Mouse (Mus musculus) liver, embryonic 14.5 days (tissue): ENCODE measurements around the gene Sh2d5. TPM values are rescaled to one million over a fixed set of nuclear protein-coding genes. Genes with fewer than 3 reads are reported as not detected.
A peak's percentile ranks its signal among the peaks of the same experiment; 100 is the strongest.

Source experiments
- ATAC-seq: fragments of 200-750 bp; cut with Nextera tagmentation; 2 replicates; pipeline ENCODE4 v1.8.0; 2017; ENCODE audit warnings: moderate number of reproducible peaks, mild to moderate bottlenecking, moderate library complexity; ENCODE audit not compliant: insufficient read depth
- DNase-seq, 3 experiments: peaks; one replicate each; pipeline ENCODE4 v3.0.0-alpha.2; 2012 to 2013; ENCODE audit warnings: low read depth in 3 of 3, low spot score in 3 of 3
- H3K27ac ChIP-seq: fragments of 300-500 bp; sonication (generic); 2 replicates; pipeline ENCODE4 v1.5.1; 2014; ENCODE audit warnings: moderate library complexity, mild to moderate bottlenecking, control low read depth, inconsistent platforms
- H3K27me3 ChIP-seq: fragments of 300-500 bp; sonication (generic); 2 replicates; pipeline ENCODE4 v1.6.1; 2014; ENCODE audit warnings: mild to moderate bottlenecking, low read length, moderate library complexity; ENCODE audit not compliant: control insufficient read depth, insufficient read depth
- H3K36me3 ChIP-seq: fragments of 300-500 bp; sonication (generic); replicated peaks from 2 replicates; pipeline ENCODE4 v1.6.1; 2014; ENCODE audit warnings: low read depth; ENCODE audit not compliant: control insufficient read depth, insufficient read depth
- H3K4me1 ChIP-seq, 2 experiments: fragments of 200-500 bp in 1 of 2; fragments of 300-500 bp in 1 of 2; sonication (generic) in 1 of 2; replicated peaks; 2 replicates each; pipeline ENCODE4 v1.6.1; 2012 to 2014; ENCODE audit warnings: antibody characterized with exemption in 1 of 2, inconsistent platforms in 1 of 2, low read length in 1 of 2; ENCODE audit not compliant: control insufficient read depth in 2 of 2, insufficient read depth in 2 of 2
- H3K4me2 ChIP-seq: fragments of 300-500 bp; sonication (generic); 2 replicates; pipeline ENCODE4 v1.6.1; 2014; ENCODE audit warnings: low read depth, mild to moderate bottlenecking, control low read depth, moderate library complexity
- H3K4me3 ChIP-seq, 2 experiments: fragments of 200-500 bp in 1 of 2; fragments of 300-500 bp in 1 of 2; sonication (generic) in 1 of 2; 2 replicates each; pipeline ENCODE4 v1.5.1; 2012 to 2014; ENCODE audit warnings: low read depth in 2 of 2, low read length in 2 of 2, mild to moderate bottlenecking in 2 of 2, control low read depth in 1 of 2, inconsistent platforms in 1 of 2, moderate library complexity in 1 of 2; ENCODE audit not compliant: insufficient read depth in 1 of 2
- H3K9ac ChIP-seq: fragments of 300-500 bp; sonication (generic); replicated peaks from 2 replicates; pipeline ENCODE4 v1.6.1; 2014; ENCODE audit warnings: mild to moderate bottlenecking, control low read depth, moderate library complexity
- H3K9me3 ChIP-seq: fragments of 300-500 bp; sonication (generic); 2 replicates; pipeline ENCODE4 v1.6.1; 2016; ENCODE audit warnings: low read length, mixed read lengths; ENCODE audit not compliant: control insufficient read depth
- CTCF ChIP-seq: IDR thresholded peaks from 2 replicates; pipeline ENCODE4 v1.5.1; 2016; ENCODE audit warnings: antibody characterized with exemption, low read depth, control low read depth
- EP300 ChIP-seq: IDR thresholded peaks from 2 replicates; pipeline ENCODE4 v1.6.1; 2016; ENCODE audit warnings: antibody characterized with exemption, low read depth
- whole genome bisulfite sequencing: fragments of 180-500 bp; shearing (Covaris S2); extraction: QIAGEN DNeasy Blood & Tissue Kit; methylation state at CpG from one replicate; pipeline ENCODE4 v1.1.7; 2014; ENCODE audit not compliant: insufficient replicate concordance; 5-methylcytosine and 5-hydroxymethylcytosine counted together
- polyA plus RNA-seq, 2 experiments: library from polyadenylated mRNA; depleted of rRNA in 1 of 2; stranded (reverse) in 1 of 2; unstranded in 1 of 2; fragments of >200 nt; fragmentation: Nextera tagmentation in 1 of 2; extraction: Ambion mirVana in 1 of 2; gene quantifications; 2 replicates each; pipeline versions ENCODE4 v1.2.1 to v1.2.3; 2012 to 2014

Gene Sh2d5
- polyA plus RNA-seq, 2 experiments, result 0.47 to 1.2 TPM

- H3K4me1 ChIP-seq, result peaks cover 4 to 17% of the 10 kb centered on the region in 2 experiments
- WGBS, result 7% methylated on average over 18 of the region's 18 CpGs
- peaks cover 12% of the 10 kb centered on the region for H3K36me3 ChIP-seq
- H3K9ac ChIP-seq, result peak overlapping the region; percentile 59
- H3K4me2 ChIP-seq, result peak overlapping the region; percentile 79
- H3K9me3 ChIP-seq, result no peaks in the 10 kb centered on the region
- H3K27me3 ChIP-seq, result no peaks in the 10 kb centered on the region
- peak overlapping the region; percentile 70 for H3K27ac ChIP-seq
- ATAC-seq (no peak), DNase-seq (no peak)
- H3K4me3 ChIP-seq, result peak overlapping the region; percentile 92 to 93
- TF ChIP-seq CTCF (no peak), EP300 (no peak)
These were observed 53.5 kb downstream of the Sh2d5 start for GRCm38 (mm10) chr4:138303742-138304141.

GRCm38 (mm10) chr4:138304340-138305104 is 54.3 kb downstream of the Sh2d5 start, which contains the start of gene Ddost:
Gene Ddost (plus strand): TSS chr4:138304730.
- Histone ChIP-seq H3K4me3 (peak within 1 kb of the TSS; percentile 92 to 93), H3K4me2 (peak within 1 kb of the TSS; percentile 82), H3K36me3 (peaks cover 13% of the 10 kb centered on the region), H3K4me1 (peaks cover 4 to 17% of the 10 kb centered on the region in 2 experiments), H3K9ac (peak within 1 kb of the TSS; percentile 90), H3K27ac (peak within 1 kb of the TSS; percentile 70), H3K27me3 (no peaks in the 10 kb centered on the region), H3K9me3 (no peaks in the 10 kb centered on the region)
- ATAC-seq (peak; percentile 98), DNase-seq (peak; percentile 99)
- TF ChIP-seq EP300, result 0 out of 2 replicates have a peak, but pooled peaks have one; percentile 3
- no peak for TF ChIP-seq CTCF
- WGBS, result under 1% methylated on average over 64 of the region's 64 CpGs

- Histone ChIP-seq H3K27me3 (no peaks in the 10 kb centered on the region), H3K9ac (no peak overlapping the region), H3K4me2 (no peak overlapping the region), H3K4me1 (peaks cover 4 to 17% of the 10 kb centered on the region in 2 experiments), H3K27ac (no peak overlapping the region), H3K4me3 (no peak overlapping the region), H3K9me3 (no peaks in the 10 kb centered on the region), H3K36me3 (peaks cover 31% of the 10 kb centered on the region)
- 82% methylated on average over 3 of the region's 3 CpGs for WGBS
- no peak for TF ChIP-seq CTCF
- TF ChIP-seq EP300, result no peak
- no peak for DNase-seq
- ATAC-seq, result no peak
These were observed 56.8 kb downstream of the Sh2d5 start for GRCm38 (mm10) chr4:138307025-138307424.

GRCm38 (mm10) chr4:138307739-138308138 is 57.5 kb downstream of the Sh2d5 start:
- no peak overlapping the region for H3K4me2 ChIP-seq
- H3K9ac ChIP-seq, result no peak overlapping the region
- H3K4me1 ChIP-seq, result peaks cover 4 to 17% of the 10 kb centered on the region in 2 experiments
- no peak overlapping the region for H3K4me3 ChIP-seq
- no peak overlapping the region for H3K27ac ChIP-seq
- peaks cover 34% of the 10 kb centered on the region for H3K36me3 ChIP-seq
- ATAC-seq (no peak), DNase-seq (no peak)
- WGBS, result 79% methylated on average over 12 of the region's 12 CpGs
- no peaks in the 10 kb centered on the region for H3K9me3 ChIP-seq
- no peak for TF ChIP-seq EP300
- TF ChIP-seq CTCF, result no peak
- no peaks in the 10 kb centered on the region for H3K27me3 ChIP-seq

- DNase-seq, result no peak
- WGBS, result 91% methylated on average over 19 of the region's 19 CpGs
These were observed 60.2 kb downstream of the Sh2d5 start for GRCm38 (mm10) chr4:138310311-138310910.

More at GRCm38 (mm10) chr4:138310311-138310910, 60.2 kb downstream of the Sh2d5 start:
- H3K9ac ChIP-seq, result no peak overlapping the region
- peaks cover 40% of the 10 kb centered on the region for H3K36me3 ChIP-seq
- H3K4me2 ChIP-seq, result no peak overlapping the region
- H3K9me3 ChIP-seq, result no peaks in the 10 kb centered on the region
- H3K4me1 ChIP-seq, result peaks cover 4 to 6% of the 10 kb centered on the region in 2 experiments
- H3K4me3 ChIP-seq, result no peak overlapping the region
- ATAC-seq, result no peak
- TF ChIP-seq EP300, result no peak
- no peak for TF ChIP-seq CTCF
- H3K27me3 ChIP-seq, result no peaks in the 10 kb centered on the region
- H3K27ac ChIP-seq, result no peak overlapping the region

Other genes with a start within 250 kb of the Sh2d5 start
- gene Hp1bp3, start 34.1 kb upstream of the Sh2d5 start, polyA plus RNA-seq (2012; rRNA removed), result 25.2 and 34.7 TPM in 2 replicates
- gene Hp1bp3, start 34.1 kb upstream of the Sh2d5 start, polyA plus RNA-seq (2014; fragmentation: Nextera tagmentation; extraction: Ambion mirVana), result 36.1 and 41.9 TPM in 2 replicates
- 0.12 and 0.19 TPM in 2 replicates for gene Kif17, start within 50 bp of the Sh2d5 start, polyA plus RNA-seq (2012; rRNA removed)
- gene Kif17, start within 50 bp of the Sh2d5 start, polyA plus RNA-seq (2014; fragmentation: Nextera tagmentation; extraction: Ambion mirVana), result 0.06 and 0.18 TPM in 2 replicates
- gene Ddost, start 54.3 kb downstream of the Sh2d5 start, polyA plus RNA-seq (2012; rRNA removed), result 83.1 and 91.7 TPM in 2 replicates
- 135 and 141 TPM in 2 replicates for gene Ddost, start 54.3 kb downstream of the Sh2d5 start, polyA plus RNA-seq (2014; fragmentation: Nextera tagmentation; extraction: Ambion mirVana)
- gene Pink1, start 75.9 kb downstream of the Sh2d5 start, polyA plus RNA-seq (2012; rRNA removed), result 13.2 and 14.3 TPM in 2 replicates
- gene Pink1, start 75.9 kb downstream of the Sh2d5 start, polyA plus RNA-seq (2014; fragmentation: Nextera tagmentation; extraction: Ambion mirVana), result 15.7 and 19.2 TPM in 2 replicates
- 2.6 and 2.7 TPM in 2 replicates for gene Cda, start 117.6 kb downstream of the Sh2d5 start, polyA plus RNA-seq (2012; rRNA removed)
- gene Cda, start 117.6 kb downstream of the Sh2d5 start, polyA plus RNA-seq (2014; fragmentation: Nextera tagmentation; extraction: Ambion mirVana), result 3.3 and 3.7 TPM in 2 replicates
- not detected in 2 replicates for gene Fam43b, start 146.1 kb downstream of the Sh2d5 start, polyA plus RNA-seq (2012; rRNA removed)
- gene Fam43b, start 146.1 kb downstream of the Sh2d5 start, polyA plus RNA-seq (2014; fragmentation: Nextera tagmentation; extraction: Ambion mirVana), result not detected in 2 replicates
- 3.8 and 4.3 TPM in 2 replicates for gene Mul1, start 184.3 kb downstream of the Sh2d5 start, polyA plus RNA-seq (2012; rRNA removed)
- gene Mul1, start 184.3 kb downstream of the Sh2d5 start, polyA plus RNA-seq (2014; fragmentation: Nextera tagmentation; extraction: Ambion mirVana), result 7.7 and 8.7 TPM in 2 replicates
- 2.3 and 2.6 TPM in 2 replicates for gene Camk2n1, start 203.9 kb downstream of the Sh2d5 start, polyA plus RNA-seq (2012; rRNA removed)
- 1.1 TPM in 2 replicates for gene Camk2n1, start 203.9 kb downstream of the Sh2d5 start, polyA plus RNA-seq (2014; fragmentation: Nextera tagmentation; extraction: Ambion mirVana)